Mouse (Mus musculus) neural tube, embryonic 12.5 days (tissue): Measurements from ENCODE around the gene Hk1. TPM values are rescaled to one million over a fixed set of nuclear protein-coding genes. Genes with fewer than 3 reads are reported as not detected.

ENCODE experiments used
- ATAC-seq: fragments of 200-750 bp; cut with Nextera tagmentation; 2 replicates; pipeline ENCODE4 v1.8.0; 2017; ENCODE audit warnings: low read depth, mild to moderate bottlenecking, moderate TSS enrichment, moderate library complexity; ENCODE audit not compliant: low FRiP score
- H3K27ac ChIP-seq: fragments of 300-500 bp; sonication (generic); 2 replicates; pipeline ENCODE4 v1.5.1; 2016
- H3K27me3 ChIP-seq: fragments of 300-500 bp; sonication (generic); replicated peaks from 2 replicates; pipeline ENCODE4 v1.6.1; 2016; ENCODE audit warnings: mild to moderate bottlenecking
- H3K36me3 ChIP-seq: fragments of 300-500 bp; sonication (generic); 2 replicates; pipeline ENCODE4 v1.6.1; 2016; ENCODE audit warnings: mild to moderate bottlenecking
- H3K4me1 ChIP-seq: fragments of 300-500 bp; sonication (generic); 2 replicates; pipeline ENCODE4 v1.6.1; 2016
- H3K4me2 ChIP-seq: fragments of 300-500 bp; sonication (generic); replicated peaks from 2 replicates; pipeline ENCODE4 v1.6.1; 2016; ENCODE audit warnings: mild to moderate bottlenecking
- H3K4me3 ChIP-seq: fragments of 300-500 bp; sonication (generic); 2 replicates; pipeline ENCODE4 v1.5.1; 2016
- H3K9ac ChIP-seq: fragments of 300-500 bp; sonication (generic); 2 replicates; pipeline ENCODE4 v1.6.1; 2016; ENCODE audit warnings: mild to moderate bottlenecking
- H3K9me3 ChIP-seq: fragments of 300-500 bp; sonication (generic); 2 replicates; pipeline ENCODE4 v1.6.1; 2016; ENCODE audit warnings: mild to moderate bottlenecking
- WGBS: fragments of 180-500 bp; shearing (Covaris S2); methylation state at CpG from one replicate; pipeline ENCODE4 v1.1.7; 2016; 5-methylcytosine and 5-hydroxymethylcytosine counted together
- polyA plus RNA-seq: library from polyadenylated mRNA; unstranded; fragments of >200 nt; fragmentation: Nextera tagmentation; extraction: Ambion mirVana; gene quantifications from 2 replicates; pipeline ENCODE4 v1.2.1, GENCODE M21; 2016

Gene Hk1
- polyA plus RNA-seq, 1 experiment from 2014 or later = 64.7 TPM

DNA sequence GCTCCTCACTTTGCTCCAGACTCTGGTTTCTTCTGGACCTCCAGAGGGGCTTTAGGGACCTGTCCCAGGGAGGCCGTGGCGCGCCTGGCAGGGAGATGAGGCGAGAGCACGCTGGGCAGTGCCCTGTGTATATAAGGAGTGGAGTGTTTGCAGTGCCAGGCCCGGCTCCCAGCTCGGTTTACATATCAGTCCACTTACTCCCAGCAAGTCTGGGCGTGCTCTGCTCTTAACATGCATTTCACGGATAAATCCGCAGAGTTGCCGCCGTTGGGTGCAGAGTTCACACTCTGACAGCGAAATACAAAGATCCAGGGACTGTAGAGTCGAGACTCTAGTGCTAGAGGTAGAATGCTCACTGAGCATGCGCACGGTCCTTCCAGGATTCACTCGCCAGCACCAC lies 156.9 kb downstream of the Hk1 start:
- no peaks in the 10 kb centered on the region for H3K36me3 ChIP-seq
- ATAC-seq = no peak
- no peak overlapping the region for H3K4me2 ChIP-seq
- WGBS = 84% methylated on average over 17 of the region's 17 CpGs
- no peaks in the 10 kb centered on the region for H3K4me1 ChIP-seq
- H3K27me3 ChIP-seq = no peaks in the 10 kb centered on the region
- H3K4me3 ChIP-seq = no peak overlapping the region
- H3K9me3 ChIP-seq = no peaks in the 10 kb centered on the region
- no peak overlapping the region for H3K9ac ChIP-seq
- H3K27ac ChIP-seq = no peak overlapping the region

- no peaks in the 10 kb centered on the region for H3K36me3 ChIP-seq
- H3K4me1 ChIP-seq = no peaks in the 10 kb centered on the region; the same call in 1 of the 2 replicates
- H3K4me3 ChIP-seq = no peak overlapping the region
- no peaks in the 10 kb centered on the region for H3K27me3 ChIP-seq
- H3K27ac ChIP-seq = no peak overlapping the region
- H3K9me3 ChIP-seq = no peaks in the 10 kb centered on the region
- H3K9ac ChIP-seq = no peak overlapping the region
- H3K4me2 ChIP-seq = no peak overlapping the region
- no peak for ATAC-seq
- 91% methylated on average over 2 of the region's 2 CpGs for WGBS
Measured at GRCm38 (mm10) chr10:62221647-62222046, 158.1 kb downstream of the Hk1 start.

DNA sequence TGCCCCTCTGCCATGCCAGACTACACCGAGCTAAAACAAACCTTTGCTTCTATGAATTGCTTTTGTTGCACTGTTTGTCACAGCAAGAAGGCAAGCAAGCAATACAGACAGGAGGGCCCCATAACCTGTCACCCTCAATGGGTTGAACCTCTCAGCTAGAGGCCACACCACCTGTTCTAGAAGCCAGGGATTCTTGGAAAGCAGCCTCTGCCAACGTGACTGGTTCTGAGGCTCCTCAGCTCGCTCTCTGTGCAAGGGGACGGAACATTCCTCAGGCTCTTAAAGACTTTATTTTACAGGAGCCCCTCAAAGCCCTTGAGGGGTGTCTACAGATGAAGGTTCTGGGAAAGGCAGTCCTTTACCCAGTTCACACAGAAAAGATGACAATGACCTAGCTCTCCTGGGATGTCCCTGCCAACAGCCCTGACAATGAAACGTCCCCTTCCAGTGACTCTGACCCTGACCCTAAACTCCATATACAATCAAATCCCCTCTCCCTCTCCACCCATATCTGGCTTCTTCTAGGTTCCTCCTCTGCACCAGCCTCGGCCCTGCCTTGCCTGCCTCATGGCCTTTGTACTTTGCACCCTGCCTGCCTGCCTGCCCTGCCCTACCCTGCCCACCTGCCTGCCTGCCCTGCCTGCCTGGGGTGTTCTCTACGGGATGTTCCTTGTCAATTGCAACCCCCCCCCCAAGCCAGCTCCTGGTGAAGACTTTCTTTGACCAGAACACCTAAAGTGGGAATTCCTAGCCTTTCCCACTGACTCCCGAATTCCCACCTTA lies 158.8 kb downstream of the Hk1 start:
- Histone ChIP-seq H3K36me3 (no peaks in the 10 kb centered on the region), H3K27ac (no peak overlapping the region), H3K4me1 (no peaks in the 10 kb centered on the region; the same call in 1 of the 2 replicates), H3K4me3 (no peak overlapping the region), H3K9me3 (no peaks in the 10 kb centered on the region), H3K4me2 (no peak overlapping the region), H3K9ac (no peak overlapping the region), H3K27me3 (no peaks in the 10 kb centered on the region)
- no peak for ATAC-seq
- WGBS = 81% methylated on average over 8 of the region's 8 CpGs

Other genes with a start within 250 kb of the Hk1 start
- 7.5 and 10.9 TPM in 2 replicates for gene Neurog3, start 246.8 kb downstream of the Hk1 start, polyA plus RNA-seq
- 48.4 and 56.5 TPM in 2 replicates for gene Fam241b, start 236.0 kb downstream of the Hk1 start, polyA plus RNA-seq
- 14.4 and 15.5 TPM in 2 replicates for gene Tspan15, start 148.7 kb downstream of the Hk1 start, polyA plus RNA-seq
- not detected in 2 replicates for gene Tacr2, start 127.5 kb downstream of the Hk1 start, polyA plus RNA-seq
- 0.17 and 0.47 TPM in 2 replicates for gene Hkdc1, start 42.6 kb upstream of the Hk1 start, polyA plus RNA-seq
- gene 4930507D05Rik, start 69.6 kb upstream of the Hk1 start, polyA plus RNA-seq = 0.81 and 1.5 TPM in 2 replicates
- gene Supv3l1, start 69.8 kb upstream of the Hk1 start, polyA plus RNA-seq = 25.0 and 27.0 TPM in 2 replicates
- gene Vps26a, start 106.9 kb upstream of the Hk1 start, polyA plus RNA-seq = 77.1 and 81.8 TPM in 2 replicates
- 5.9 and 6.9 TPM in 2 replicates for gene Srgn, start 147.5 kb upstream of the Hk1 start, polyA plus RNA-seq
- 72.8 and 73.8 TPM in 2 replicates for gene Kif1bp, start 198.5 kb upstream of the Hk1 start, polyA plus RNA-seq
- gene Ddx21, start 222.4 kb upstream of the Hk1 start, polyA plus RNA-seq = 23.6 and 23.8 TPM in 2 replicates